Mouse (Mus musculus) adrenal gland, adult 8-10 months (tissue): ENCODE data around the gene Gipr. TPM values are rescaled to one million over a fixed set of nuclear protein-coding genes. Genes with fewer than 3 reads are reported as not detected.

Source experiments
- DNase-seq: peaks from one replicate; pipeline ENCODE4 v3.0.0; 2022
- microRNA-seq, 2 experiments: library from miRNA; unstranded; fragments of <30 nt; microRNA quantifications; one replicate each; pipeline ENCODE4 v1.2.0; 2022
- total RNA-seq, 4 experiments: library from RNA; stranded (reverse); gene quantifications; 2 replicates each; pipeline ENCODE4 v1.2.4; 2022

The Gipr gene
- total RNA-seq, 4 experiments from 2014 or later: 0.17 to 1.5 (median 0.64) TPM

DNA sequence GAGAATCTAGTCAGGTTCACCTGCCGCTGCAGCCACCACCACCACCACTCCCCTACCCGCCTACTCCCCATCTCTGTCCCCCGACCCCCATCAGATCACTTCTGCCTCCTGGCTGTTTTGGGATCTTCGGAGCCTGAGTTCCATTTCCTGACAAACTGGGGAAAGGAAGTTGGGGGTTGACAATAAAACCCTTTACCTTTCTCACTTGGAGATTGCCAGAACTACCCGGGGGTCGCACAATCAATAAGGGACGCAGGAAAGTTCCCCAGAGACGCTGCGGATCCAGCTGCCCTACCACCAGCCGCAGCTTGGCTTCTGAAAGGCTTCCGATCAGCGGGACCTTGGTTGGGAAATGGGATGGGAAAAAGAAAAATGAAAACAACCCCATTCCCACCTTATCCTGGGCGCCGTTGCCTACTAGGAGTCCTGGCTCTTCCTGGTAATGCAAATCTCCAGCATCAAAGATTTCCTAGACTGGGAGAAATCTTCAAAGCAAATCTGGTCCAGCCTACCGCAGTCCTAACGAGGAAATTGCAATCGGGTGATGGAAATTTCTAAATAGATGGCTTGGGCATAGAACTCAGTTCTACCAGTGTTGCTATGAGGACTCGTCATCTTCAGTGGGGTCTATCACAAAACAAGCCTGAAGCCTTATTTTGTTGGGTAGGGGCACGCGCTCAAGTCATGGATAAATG lies 17.6 kb downstream of the Gipr start:
- no peak for DNase-seq

DNA sequence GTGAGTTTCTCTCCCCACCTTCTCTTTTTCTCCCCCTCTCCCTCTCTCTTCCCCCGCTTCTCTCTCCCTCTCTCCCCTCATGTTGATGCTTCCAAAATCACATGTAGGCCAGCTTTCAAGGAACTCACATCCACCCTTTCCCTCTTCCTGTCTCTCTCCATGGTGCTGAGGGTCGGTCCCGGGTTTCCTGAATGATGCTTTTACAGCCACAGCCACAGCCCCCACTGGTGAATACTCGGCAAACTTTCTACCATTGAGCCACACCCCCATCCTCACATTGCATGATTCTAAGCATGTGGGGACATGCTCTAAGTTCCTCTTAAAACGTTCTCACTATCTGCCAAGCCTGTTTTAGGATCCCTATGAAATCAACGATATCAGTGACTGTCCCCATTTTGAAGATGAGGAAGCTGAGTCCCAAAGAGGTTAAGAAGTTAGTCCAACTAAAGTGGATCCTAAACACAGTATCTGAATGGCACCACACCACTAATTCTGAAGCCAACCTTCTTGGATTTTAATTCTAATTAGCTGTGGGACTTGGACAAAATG lies 18.4 kb downstream of the Gipr start:
- DNase-seq: no peak

DNA sequence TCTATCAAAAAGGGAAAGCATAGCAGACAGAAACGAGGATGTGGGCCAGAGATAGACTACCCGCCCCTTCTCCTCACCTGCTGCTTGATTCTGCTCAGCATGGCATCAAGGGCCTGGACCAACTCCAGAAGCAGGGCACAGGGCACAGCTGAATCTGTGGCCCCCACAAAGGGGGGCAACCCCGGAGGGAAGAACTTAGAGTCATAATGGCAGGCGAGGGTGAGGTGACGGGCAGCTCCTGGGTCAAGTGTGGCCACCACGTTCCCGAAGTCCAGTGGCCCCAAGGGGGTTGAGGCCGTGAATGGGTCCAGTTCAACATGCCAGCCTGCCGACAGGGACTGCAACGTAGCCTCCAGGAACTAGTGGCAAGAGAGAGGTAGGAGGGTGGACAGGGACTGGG lies 19.1 kb downstream of the Gipr start:
- DNase-seq: no peak

DNA sequence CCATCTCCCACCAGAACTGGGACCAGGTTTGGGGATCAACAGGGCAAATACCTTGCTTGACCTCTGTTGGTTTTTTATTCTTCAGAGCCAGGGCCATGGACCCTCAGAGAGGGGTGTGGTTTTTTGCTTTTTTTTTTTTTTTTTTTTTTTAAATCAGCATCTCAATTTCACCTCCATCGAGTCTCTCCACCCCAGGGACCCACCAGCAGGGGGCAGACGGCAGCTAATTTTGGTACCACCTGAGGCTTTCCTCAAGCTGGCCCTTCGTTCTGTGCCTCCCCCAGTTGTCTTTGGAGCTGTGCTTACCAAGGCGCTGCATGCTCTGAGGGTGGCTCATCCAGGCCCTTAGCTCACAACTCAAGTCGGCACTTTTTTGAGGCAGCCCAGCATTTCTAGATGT lies 28.5 kb downstream of the Gipr start:
- no peak for DNase-seq

DNA sequence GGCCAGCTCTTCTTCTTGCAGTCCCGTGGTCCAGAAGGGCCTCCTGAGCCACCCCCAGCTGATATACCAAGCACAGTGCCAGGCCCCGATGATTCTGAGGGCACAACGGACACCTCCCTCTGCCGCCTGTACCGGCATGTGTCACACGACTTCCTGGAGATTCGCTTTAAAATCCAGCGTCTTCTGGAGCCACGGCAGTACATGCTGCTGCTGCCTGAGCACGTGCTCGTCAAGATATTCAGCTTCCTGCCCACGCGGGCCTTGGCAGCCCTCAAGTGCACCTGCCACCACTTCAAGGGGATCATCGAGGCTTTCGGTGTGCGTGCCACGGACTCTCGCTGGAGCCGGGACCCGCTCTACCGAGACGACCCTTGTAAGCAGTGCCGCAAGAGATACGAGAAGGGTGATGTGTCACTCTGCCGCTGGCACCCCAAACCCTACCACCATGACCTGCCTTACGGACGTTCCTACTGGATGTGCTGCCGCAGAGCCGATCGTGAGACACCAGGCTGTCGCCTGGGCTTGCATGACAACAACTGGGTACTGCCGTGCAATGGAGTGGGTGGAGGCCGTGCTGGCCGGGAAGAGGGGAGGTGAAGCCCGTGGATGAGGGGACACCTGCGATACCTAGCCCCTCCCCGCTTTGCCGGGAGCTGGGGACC lies 29.1 kb downstream of the Gipr start:
- no peak for DNase-seq

DNA sequence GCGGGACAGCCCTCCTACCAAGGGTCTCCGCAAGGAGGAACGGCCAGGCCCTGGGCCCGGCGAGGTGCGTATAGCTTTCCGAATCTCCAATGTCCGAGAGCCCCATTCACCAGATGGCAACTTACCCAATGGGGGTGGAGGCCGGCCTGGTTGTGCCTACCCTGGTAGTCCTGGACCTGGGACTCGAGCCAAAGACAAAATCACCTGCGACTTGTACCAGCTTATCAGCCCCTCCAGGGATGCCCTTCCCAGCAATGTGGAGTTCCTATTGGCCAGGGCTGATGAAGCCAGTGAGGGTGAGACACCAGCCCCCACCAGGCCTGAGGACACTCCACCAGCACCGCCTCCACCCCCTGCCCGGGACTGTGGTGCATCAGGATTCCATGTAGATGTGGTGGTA lies 29.8 kb downstream of the Gipr start:
- DNase-seq: no peak

DNA sequence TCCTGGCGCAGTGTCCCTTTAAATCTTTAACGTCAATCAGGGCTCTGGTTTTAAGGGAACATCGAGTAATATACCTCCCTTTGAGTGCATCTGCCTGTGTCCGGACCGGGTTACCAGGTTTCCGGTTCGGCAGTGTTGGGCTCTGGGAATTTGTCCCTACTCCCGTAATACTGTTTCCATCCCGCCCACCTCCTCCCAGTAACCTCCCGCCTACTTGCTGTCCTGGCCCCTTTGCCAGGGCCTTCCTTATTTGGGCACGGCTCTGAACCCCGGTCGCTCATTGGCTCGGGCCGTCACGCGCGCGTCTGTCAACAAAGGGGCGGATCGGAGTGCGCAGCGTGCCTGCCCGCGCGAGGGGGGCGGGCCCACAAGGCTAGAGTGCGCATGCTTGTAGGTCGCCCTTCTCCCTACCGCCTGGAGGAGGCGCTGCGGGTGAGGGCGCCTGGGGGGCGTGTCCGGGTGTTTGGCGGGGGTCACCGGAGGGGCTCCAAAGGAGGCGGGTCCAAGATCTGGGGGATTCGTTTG lies 34.5 kb downstream of the Gipr start:
- peak; percentile 98 for DNase-seq

DNA sequence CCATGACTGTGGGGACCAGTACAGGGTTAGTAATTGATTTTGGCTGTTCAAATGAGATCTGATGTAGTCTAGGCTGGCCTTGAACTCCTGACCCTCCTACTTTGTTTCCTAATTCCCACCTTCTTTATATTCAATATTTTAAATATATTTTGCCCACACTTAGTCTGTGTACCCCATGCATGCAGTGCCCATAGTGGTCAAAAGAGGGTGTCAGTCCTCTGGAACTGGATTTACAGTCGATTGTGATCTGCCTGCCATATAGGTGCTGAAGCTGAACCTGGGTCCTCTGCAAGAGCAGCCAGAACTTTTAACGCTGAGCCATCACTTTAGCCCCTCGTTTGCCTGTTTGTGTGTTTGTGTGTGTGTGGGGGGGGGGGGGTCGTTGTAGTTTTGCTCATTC lies 35.3 kb downstream of the Gipr start:
- no peak for DNase-seq

DNA sequence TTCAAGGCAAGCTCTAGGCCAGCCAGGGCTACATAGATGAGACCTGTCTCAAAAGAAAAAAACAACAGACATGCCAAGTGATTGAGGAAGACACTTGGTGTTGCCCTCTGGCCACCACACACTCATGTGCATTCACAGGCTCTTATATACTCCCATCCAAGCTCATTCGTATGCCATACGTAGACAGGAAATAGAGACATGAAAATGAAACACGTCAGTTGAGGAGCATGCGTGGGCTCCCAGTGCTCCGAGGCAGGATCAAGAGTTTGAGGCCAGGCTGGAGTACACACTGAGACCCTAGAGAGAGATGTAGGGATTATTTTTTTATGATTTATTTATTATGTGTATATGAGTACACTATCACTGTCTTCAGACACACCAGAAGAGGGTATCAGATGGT lies 36.5 kb downstream of the Gipr start:
- DNase-seq: no peak

DNA sequence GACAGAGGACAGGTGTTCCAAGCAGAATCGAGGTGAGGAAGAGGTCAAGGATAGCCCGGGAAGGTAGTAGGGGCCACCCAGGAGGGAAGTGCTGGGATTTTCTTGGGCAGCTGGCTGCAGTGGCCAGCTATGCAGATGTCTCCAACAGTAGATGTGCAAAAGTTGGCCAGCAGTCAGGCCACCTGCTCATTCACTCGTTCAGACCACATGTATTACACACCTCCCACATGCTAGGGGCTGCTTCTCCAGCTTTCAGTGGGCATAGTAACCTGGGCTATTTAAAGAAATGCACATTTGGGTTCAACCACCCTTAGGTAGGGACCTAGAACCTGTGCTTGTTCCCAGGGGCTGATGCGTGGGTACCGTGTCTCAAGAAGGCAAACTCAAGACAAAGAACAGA lies 38.2 kb downstream of the Gipr start:
- no peak for DNase-seq

DNA sequence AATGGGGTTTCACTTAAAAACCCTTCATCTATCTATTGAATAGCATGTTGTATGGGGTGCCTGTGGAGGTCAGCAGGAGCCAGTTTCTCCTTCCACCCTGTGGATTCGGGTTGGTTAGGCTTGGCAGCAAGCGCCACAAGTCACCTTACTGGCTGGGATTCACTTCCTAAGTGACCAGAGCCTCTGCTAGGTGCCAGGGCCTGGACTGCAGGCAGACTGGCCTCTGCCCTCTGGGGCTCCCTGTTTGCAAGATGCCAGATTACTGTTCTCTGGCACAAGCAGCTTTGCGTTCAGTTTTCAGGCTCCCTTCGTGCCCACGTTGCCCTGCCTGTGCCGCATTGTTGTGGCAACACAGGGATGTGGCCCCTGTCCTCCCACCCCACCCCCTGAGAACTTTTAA lies 41.2 kb downstream of the Gipr start:
- no peak for DNase-seq

DNA sequence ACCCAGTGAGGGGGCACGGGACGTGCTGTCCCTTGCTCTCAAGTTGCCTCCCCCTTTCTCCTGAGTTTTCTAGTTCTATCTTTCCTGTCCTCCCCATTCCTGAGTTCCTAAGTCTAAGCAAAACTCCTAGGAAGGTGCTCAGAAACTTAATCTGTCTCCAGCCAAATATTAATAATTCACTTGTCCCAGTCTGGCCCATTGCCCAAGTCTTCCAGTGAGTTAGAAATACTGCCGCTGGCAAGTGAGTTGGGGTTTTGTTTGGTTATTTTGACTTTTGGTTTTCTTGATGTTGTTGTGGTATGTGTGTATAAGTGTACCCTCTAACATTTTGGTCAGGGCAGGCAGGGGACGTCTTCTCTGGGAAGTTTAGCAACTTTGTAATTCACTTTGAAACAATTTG lies 44.2 kb downstream of the Gipr start:
- DNase-seq: no peak

DNA sequence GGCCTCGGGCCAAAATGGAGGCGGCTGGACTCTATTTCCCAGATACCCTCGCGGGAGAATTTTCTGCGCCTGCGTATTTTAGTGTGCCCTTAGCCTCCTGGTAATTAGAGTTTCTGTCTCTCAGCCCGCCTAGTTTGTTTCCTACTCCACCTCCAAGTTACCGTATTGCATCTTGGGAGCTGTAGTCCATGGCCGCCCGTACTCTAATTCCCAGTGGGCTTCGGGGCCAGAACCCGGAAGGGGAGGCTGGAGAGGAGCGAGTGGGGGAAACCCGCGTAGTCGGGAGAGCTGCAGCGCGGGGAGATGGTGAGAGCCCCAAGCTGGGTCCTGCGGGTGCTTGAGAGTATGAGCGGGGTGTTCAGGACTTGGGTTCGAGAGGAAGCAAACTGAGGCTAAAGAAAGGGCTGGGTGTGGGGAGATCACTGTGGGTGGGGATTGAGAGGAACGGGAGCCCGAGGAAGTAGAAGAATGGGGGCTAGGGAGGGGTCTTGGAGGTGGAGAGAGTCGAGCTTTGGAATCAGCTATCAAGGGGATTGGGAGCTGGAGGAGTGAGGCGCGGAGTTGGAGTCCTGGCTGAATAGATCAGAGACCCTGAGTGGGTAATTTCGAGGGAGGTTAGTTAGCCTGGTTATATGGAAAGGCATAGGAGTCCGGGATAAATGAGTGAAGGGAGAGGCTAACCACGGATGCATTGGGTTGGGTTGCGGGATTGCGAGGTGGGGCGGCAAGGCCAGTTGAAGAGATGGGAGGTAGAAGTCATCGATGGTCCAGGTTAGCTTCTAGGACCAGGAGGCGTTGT lies 46.1 kb downstream of the Gipr start, which contains the start of gene Fbxo46:
Gene Fbxo46 (plus strand): TSS at position 229 of the 799 bp plus-strand sequence.
- DNase-seq: peak; percentile 95

DNA sequence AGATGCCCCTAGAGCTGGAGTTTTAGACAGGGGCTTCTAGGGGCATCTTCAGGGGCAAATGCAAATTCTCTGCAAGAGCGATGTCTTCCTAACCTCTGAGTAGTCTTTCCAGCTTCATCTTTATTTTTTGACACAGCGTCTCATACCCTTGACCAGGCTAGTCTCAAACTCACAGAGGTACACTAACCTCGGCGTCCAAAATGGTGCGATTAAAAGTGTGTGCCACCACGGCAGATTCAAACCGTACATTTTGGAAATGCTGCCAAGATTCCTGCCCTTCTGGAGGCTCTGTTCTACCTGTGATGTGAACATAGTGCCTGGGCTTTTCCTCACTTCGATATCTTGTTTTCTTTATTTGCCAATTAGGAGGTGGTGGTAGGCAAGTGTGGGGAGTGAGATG lies 46.8 kb downstream of the Gipr start:
- DNase-seq: no peak

DNA sequence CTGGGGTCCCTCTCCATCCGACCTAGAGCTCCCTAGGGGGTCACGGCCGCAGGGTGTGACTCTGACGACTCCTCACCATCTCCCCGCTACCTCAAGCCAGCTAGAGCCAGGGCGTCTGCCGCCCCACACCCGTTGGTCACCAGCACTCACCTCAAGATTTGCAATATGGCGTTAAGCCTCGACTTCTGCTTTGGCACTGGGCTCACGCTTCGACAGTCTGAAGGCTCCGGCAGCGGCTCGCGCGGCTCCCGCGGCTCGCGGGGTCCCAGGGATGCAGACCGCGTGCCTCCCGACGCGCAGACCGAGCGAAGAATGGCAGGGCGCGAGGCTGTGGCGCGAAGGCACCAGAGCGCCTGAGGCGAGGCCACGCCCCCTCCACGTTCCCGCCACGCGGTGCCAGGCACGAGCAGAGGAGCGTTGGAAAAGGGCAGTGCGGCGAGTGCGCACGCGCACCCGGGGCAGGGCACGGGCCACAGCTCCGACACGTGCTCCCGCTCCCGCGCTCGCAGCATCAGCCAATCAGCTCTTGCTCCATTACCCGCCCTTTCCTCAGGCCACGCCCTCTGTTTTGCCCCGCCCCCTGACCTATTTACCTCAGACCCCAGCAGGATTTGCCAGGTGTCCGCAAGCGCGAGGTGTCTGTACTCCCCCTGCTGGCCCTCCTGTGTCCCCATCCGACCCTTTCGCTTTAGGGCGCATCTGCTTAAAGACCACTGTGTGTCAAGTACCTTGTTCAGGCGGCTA lies 47.7 kb downstream of the Gipr start, which contains the start of gene Gm4969:
Gene Gm4969 (minus strand): TSS at position 341 of the 744 bp plus-strand sequence.
- DNase-seq: peak; percentile 60

DNA sequence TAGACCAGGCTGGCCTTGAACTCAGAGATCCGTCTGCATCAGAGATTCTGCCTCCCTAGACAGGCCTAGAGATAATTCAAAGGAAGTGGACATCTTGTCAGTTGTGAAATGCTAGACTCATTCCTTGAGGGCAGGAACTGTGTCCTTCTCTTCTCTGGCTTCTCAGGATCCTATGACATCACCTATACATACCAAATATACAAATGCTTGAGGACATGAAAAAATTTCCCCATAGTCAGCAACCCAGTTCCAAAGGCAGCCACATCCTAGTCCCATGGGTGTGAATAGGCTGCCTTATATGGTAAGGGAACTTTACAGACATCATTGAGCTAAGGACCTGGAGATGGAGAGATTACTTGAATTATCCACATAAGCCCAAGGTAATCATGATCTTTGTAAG lies 56.4 kb downstream of the Gipr start:
- DNase-seq: no peak

DNA sequence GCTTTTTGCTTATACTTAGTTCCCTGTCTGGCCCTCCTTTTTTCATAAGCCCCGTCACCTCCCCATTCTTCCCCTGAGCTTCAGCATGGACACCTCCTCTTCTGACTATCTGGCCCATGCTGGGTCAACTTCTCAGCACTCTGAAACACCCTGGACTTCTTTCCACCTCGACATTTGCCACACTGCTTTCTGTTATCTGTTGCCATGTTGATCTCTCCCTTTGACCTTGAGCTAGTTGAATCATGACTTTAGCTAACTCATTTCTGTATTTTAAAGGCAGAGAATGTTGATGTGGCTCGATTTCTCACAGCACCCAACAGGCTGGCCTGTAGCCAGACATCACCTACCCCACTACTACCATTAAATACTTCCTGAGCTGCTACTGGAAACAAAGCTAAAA lies 58.5 kb downstream of the Gipr start:
- DNase-seq: no peak

Small RNAs within 50 kb of the gene (microRNA-seq; reads per million reads assigned to microRNA genes)
- 497 to 722 reads per million in 2 experiments for gene Mir330

Other genes starting within 250 kb of the Gipr start
- gene Nova2, start 240.2 kb downstream of the Gipr start, total RNA-seq: 1 to 10 TPM; 5.6 to 9.2 (median 7.1) TPM
- not detected for gene Nanos2, start 178.7 kb downstream of the Gipr start, total RNA-seq
- gene Mypop, start 174.9 kb downstream of the Gipr start, total RNA-seq: 10 to 100 TPM; 11.4 to 18.0 (median 15.5) TPM
- 10 to 100 TPM; 49.0 to 52.8 (median 50.9) TPM for gene Irf2bp1, start 162.1 kb downstream of the Gipr start, total RNA-seq
- gene Foxa3, start 142.6 kb downstream of the Gipr start, total RNA-seq: under 1 TPM in 1 of 4 experiments, not detected in 3; 0.12 TPM
- 100 to 1,000 TPM; 110 to 113 (median 111) TPM for gene Sympk, start 141.8 kb downstream of the Gipr start, total RNA-seq
- gene Rsph6a, start 111.4 kb downstream of the Gipr start, total RNA-seq: under 1 TPM in 1 of 4 experiments, not detected in 3; 0.24 TPM
- 10 to 100 TPM; 54.9 to 74.1 (median 62.4) TPM for gene Dmwd, start 89.9 kb downstream of the Gipr start, total RNA-seq
- gene Dmpk, start 82.3 kb downstream of the Gipr start, total RNA-seq: 100 to 1,000 TPM; 118 to 287 (median 209) TPM
- 10 to 100 TPM; 16.8 to 27.8 (median 20.2) TPM for gene Six5, start 71.5 kb downstream of the Gipr start, total RNA-seq
- not detected for gene Gm4969, start 47.8 kb downstream of the Gipr start, total RNA-seq
- gene Fbxo46, start 46.3 kb downstream of the Gipr start, total RNA-seq: 10 to 100 TPM; 13.6 to 17.6 (median 16.1) TPM
- gene Qpctl, start 16.8 kb downstream of the Gipr start, total RNA-seq: 10 to 100 TPM; 18.0 to 24.0 (median 23.9) TPM
- 10 to 100 TPM; 86.1 to 97.7 (median 92.4) TPM for gene Snrpd2, start 16.4 kb downstream of the Gipr start, total RNA-seq
- 10 to 100 TPM; 56.2 to 79.2 (median 69.6) TPM for gene Eml2, start 10.3 kb upstream of the Gipr start, total RNA-seq
- gene Gpr4, start 46.4 kb upstream of the Gipr start, total RNA-seq: 10 to 100 TPM in 2 of 4 experiments, 1 to 10 TPM in 2; 5.7 to 15.2 (median 8.2) TPM
- gene Opa3, start 62.2 kb upstream of the Gipr start, total RNA-seq: 10 to 100 TPM; 32.4 to 41.5 (median 33.7) TPM
- gene Vasp, start 105.7 kb upstream of the Gipr start, total RNA-seq: 10 to 100 TPM; 44.8 to 70.6 (median 59.1) TPM
- gene Ppm1n, start 113.9 kb upstream of the Gipr start, total RNA-seq: not detected
- 10 to 100 TPM in 1 of 4 experiments, 1 to 10 TPM in 3; 3.8 to 15.0 (median 6.8) TPM for gene Rtn2, start 116.5 kb upstream of the Gipr start, total RNA-seq
- 1 to 10 TPM; 1.6 to 9.4 (median 5.6) TPM for gene Fosb, start 143.9 kb upstream of the Gipr start, total RNA-seq
- 10 to 100 TPM; 32.4 to 56.3 (median 41.6) TPM for gene Ercc1, start 178.7 kb upstream of the Gipr start, total RNA-seq
- 10 to 100 TPM; 12.9 to 15.2 (median 13.5) TPM for gene Cd3eap, start 193.4 kb upstream of the Gipr start, total RNA-seq
- gene Ppp1r13l, start 193.6 kb upstream of the Gipr start, total RNA-seq: 10 to 100 TPM in 1 of 4 experiments, 1 to 10 TPM in 3; 6.4 to 12.5 (median 8.4) TPM
- gene Ercc2, start 215.9 kb upstream of the Gipr start, total RNA-seq: 10 to 100 TPM; 31.0 to 44.8 (median 39.2) TPM
- 10 to 100 TPM in 1 of 4 experiments, 1 to 10 TPM in 2, under 1 TPM in 1; 0.61 to 13.6 (median 5.5) TPM for gene Klc3, start 238.0 kb upstream of the Gipr start, total RNA-seq
- gene Ckm, start 238.6 kb upstream of the Gipr start, total RNA-seq: not detected